Mouse (Mus musculus) lung, postnatal 4 days (tissue): ENCODE measurements around the gene Aknad1.

Experiments used
- DNase-seq, 2 experiments: peaks; one replicate each; pipeline ENCODE4 v3.0.0; 2021

Aknad1 gene

GRCm38 (mm10) chr3:108788455-108788794, 49.0 kb downstream of the Aknad1 start:
- DNase-seq, result no peak

GRCm38 (mm10) chr3:108789299-108789698, 49.8 kb downstream of the Aknad1 start:
- no peak for DNase-seq

GRCm38 (mm10) chr3:108790499-108790898, 51.0 kb downstream of the Aknad1 start:
- DNase-seq, result no peak

- DNase-seq, result no peak
Measured at GRCm38 (mm10) chr3:108791054-108791706, 51.7 kb downstream of the Aknad1 start.

DNA sequence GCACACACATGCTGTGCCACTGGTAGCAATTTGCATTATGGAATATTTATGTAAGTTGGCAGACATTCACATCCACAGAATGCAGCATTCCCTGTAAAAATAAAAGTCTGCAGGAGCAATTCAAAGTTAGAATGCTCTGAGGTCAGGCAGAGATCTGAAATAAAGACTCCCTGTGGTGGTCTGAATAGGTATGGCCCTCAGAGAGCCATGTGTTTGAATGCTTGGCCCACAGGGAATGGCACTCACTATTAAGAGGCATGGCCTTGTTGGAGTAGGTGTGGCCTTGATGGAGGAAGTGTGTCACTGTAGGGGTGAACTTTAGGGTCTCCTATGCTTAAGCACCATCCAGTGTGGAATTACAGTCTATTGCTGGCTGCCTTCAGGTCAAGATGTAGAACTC, 53.0 kb downstream of the Aknad1 start:
- DNase-seq, result no peak

- DNase-seq, result no peak
Measured at GRCm38 (mm10) chr3:108794780-108795179, 55.3 kb downstream of the Aknad1 start.

- no peak for DNase-seq
Measured at GRCm38 (mm10) chr3:108795554-108796299, 56.3 kb downstream of the Aknad1 start.

DNA sequence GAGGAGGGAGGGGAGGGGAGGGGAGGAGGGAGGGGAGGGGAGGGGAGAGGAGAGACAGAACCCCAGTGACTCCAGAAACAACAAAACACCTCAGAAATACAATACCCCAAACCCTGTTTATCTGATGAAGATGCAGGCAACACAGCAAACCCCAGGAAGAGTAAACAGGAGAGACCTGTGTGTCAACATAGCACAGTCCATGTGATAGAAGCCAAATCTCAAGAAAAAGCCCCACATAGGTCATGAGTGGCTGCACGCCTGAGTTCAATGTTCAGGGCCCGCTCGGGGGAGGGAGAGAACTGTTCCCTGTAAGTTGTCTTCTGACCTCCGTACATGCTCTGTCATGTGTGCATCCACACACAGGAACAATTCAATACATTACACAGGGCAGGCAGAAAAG, 56.9 kb downstream of the Aknad1 start:
- DNase-seq, result no peak

DNA sequence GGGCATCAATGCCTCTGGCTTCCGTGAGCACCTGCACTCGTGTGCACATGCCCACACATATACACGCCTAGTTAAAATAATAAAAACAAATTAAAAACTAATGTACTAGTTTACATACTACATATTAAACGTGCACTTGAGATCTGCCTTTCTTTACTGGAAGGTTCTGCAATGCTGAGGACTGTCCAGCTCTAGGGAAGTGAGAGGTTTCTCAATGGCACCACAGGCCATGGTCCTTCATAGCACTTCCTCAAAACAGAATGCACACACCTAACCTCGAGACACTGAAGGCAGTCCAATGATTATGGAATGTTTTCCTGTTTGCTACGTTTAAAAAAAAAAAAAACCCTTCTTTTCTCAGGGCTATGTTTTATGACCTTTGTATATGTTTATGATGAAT, 58.3 kb downstream of the Aknad1 start:
- DNase-seq, result no peak

DNA sequence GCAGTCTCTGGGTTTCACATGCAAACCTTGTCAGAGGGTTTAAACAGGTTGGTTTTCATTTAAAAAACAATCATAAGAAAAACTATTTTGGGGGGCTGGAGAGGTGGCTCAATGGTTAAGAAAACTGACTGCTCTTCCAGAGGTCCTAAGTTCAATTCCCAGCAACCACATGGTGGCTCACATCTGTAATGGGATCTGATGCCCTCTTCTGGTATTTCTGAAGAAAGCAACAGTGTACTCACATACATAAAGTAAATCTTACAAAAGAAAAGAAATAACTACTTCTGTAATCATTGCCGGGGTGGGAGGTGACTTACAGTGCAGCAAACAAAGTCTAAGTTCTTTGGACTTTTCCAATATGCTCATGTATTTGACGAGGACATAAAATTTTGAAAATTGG, 58.9 kb downstream of the Aknad1 start:
- DNase-seq, result no peak

DNA sequence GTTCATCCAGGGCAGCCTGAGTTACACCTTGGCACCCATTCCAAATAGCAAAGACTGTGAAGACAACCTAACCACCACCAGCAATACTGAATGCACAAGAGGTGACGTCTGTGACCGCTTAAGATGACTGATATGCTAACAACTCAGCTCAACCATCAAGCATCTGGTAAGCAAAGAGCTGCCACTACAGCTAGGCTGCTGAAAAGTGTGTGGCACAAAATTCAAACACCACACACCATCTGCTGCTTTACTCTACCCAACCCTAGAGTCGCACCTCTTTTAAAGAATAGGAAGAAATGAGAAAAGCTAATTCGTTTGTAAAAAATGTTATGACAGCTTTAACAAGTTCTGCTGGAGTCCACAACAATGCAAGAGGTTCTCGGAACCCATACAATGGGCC, 66.2 kb downstream of the Aknad1 start:
- DNase-seq, result no peak

DNA sequence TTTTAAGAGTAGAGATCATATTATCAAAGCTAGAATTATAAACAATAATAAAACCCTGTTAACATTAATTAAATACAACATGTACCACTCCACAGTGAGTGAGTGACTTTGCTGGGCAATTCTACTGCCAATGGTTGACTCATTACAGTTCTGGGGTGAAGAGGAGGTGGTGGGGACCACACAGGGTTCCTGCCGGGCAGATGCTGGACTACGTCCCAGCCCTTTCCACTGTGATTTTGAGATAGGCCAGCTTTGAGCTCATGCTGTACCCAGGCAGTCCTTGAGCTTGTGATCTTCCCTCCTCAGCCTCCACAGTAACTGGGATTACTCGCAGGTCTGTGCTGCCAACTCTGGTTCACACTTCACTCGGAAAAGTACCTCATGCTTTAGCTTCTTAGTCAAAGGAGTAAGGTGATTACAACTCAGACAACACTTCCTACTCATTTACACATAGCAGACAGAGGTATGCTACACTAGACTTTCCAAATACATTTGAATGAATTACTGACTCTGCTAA, 71.3 kb downstream of the Aknad1 start:
- DNase-seq, result peak in 1 of 2 experiments; percentile 36

DNA sequence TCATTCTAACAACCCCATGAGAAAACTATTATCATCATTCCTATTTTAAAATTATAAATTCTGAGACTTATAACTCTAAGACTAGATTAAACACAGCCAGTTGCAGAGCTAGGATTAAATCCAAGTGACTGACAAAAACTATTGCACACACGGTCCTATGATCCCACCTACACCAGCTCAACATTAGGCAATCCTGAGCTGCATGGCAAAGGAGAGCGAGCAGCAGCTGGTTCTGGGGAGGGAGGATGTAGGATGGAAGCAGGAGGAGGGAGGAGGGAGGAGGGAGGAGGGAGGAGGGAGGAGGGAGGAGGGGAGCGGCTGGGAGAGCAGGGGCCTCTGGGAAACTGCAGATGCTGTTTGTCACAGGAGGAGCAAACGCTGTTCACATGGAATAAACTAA, 76.2 kb downstream of the Aknad1 start:
- no peak for DNase-seq

GRCm38 (mm10) chr3:108830493-108830892, 91.0 kb downstream of the Aknad1 start:
- peak; percentile 45 to 78 for DNase-seq

DNA sequence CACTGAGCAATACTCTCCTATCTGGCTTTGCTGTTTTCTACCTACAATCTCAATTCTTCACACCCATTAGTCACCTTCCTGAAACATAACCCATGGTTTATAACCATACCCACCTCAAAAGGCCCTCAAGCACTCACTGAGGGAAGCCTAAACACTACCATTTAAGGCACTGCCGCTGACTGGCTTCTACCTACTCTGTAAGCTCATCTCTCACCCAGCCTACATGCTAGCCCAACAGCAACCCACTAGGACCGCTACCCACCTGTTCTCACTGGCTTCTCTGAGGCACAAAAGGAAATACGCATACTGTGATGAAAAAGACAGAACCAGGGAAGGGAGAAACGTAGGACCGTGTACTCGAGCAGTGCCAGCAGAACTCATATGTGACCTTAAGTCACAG, 92.3 kb downstream of the Aknad1 start:
- DNase-seq, result no peak
